Mouse (Mus musculus) CH12.LX (cell line): Measurements from ENCODE around the gene Mgat4d. TPM values are rescaled to one million over a fixed set of nuclear protein-coding genes. Genes with fewer than 3 reads are reported as not detected.
"Not testable (repeated sequence)": the region's sequence is repeated elsewhere in the genome, so short reads cannot be mapped to it uniquely, and the experiment has no call there.

ENCODE experiments used
- DNase-seq: peaks from one replicate; pipeline ENCODE4 v3.0.0-alpha.2; 2013; ENCODE audit errors: extremely low read depth
- H3K27ac ChIP-seq: 2 replicates; pipeline ENCODE4 v1.5.1; 2012; ENCODE audit warnings: low read depth, mild to moderate bottlenecking, control low read depth, moderate library complexity; ENCODE audit not compliant: insufficient read depth
- H3K27me3 ChIP-seq: replicated peaks from 2 replicates; pipeline ENCODE3; 2012; ENCODE audit warnings: inconsistent platforms
- H3K36me3 ChIP-seq, 2 experiments: replicated peaks in 1 of 2; 2 replicates each; pipeline versions ENCODE3 to v1.6.1; 2012; ENCODE audit warnings: inconsistent platforms in 1 of 2, low read length in 1 of 2, mild to moderate bottlenecking in 1 of 2, mixed read lengths in 1 of 2, moderate library complexity in 1 of 2; ENCODE audit not compliant: control insufficient read depth in 1 of 2, insufficient read depth in 1 of 2
- H3K4me1 ChIP-seq, 2 experiments: 2 replicates each; pipeline ENCODE4 v1.6.1; 2012; ENCODE audit warnings: inconsistent platforms in 1 of 2, moderate library complexity in 1 of 2; ENCODE audit not compliant: insufficient read depth in 2 of 2, control insufficient read depth in 1 of 2
- H3K4me2 ChIP-seq: 2 replicates; pipeline ENCODE4 v1.6.1; 2012; ENCODE audit warnings: low read depth, mild to moderate bottlenecking, control low read depth; ENCODE audit not compliant: poor library complexity, insufficient read depth, severe bottlenecking
- H3K4me3 ChIP-seq, 3 experiments: fragments of 150-350 bp in 1 of 3; sonication (generic) in 1 of 3; replicated peaks in 1 of 3; 2 replicates each; pipeline versions ENCODE3 to v1.5.1; 2011 to 2012; ENCODE audit warnings: low read depth in 2 of 3, low read length in 2 of 3, mild to moderate bottlenecking in 2 of 3, moderate library complexity in 2 of 3, control low read depth in 1 of 3, improper control_type of control experiment in 1 of 3, inconsistent platforms in 1 of 3, mixed read lengths in 1 of 3; ENCODE audit not compliant: poor library complexity in 1 of 3
- H3K79me2 ChIP-seq: replicated peaks from 2 replicates; pipeline ENCODE4 v1.6.1; 2012; ENCODE audit warnings: mild to moderate bottlenecking, moderate library complexity; ENCODE audit not compliant: control insufficient read depth, poor library complexity, insufficient read depth, severe bottlenecking; ENCODE audit errors: extremely low read depth
- H3K9ac ChIP-seq: 2 replicates; pipeline ENCODE4 v1.6.1; 2012; ENCODE audit warnings: low read depth, mild to moderate bottlenecking, control low read depth, moderate library complexity; ENCODE audit not compliant: insufficient read depth
- H3K9me3 ChIP-seq: replicated peaks from 2 replicates; pipeline ENCODE3; 2012; ENCODE audit warnings: low read length, inconsistent platforms, mixed read lengths
- CTCF ChIP-seq, 2 experiments: IDR thresholded peaks in 1 of 2; conservative IDR thresholded peaks in 1 of 2; 2 replicates each; pipeline ENCODE4 v1.5.1; 2011 to 2012; ENCODE audit warnings: low read depth in 2 of 2, low read length in 2 of 2, improper control_type of control experiment in 1 of 2, inconsistent platforms in 1 of 2, mild to moderate bottlenecking in 1 of 2, moderate library complexity in 1 of 2
- E2F4 ChIP-seq: IDR thresholded peaks from 2 replicates; pipeline ENCODE4 v1.6.1; 2011; ENCODE audit warnings: low read depth, low read length, improper control_type of control experiment; ENCODE audit not compliant: insufficient replicate concordance
- HCFC1 ChIP-seq: IDR thresholded peaks from 2 replicates; pipeline ENCODE4 v1.6.1; 2012; ENCODE audit warnings: low read depth, mild to moderate bottlenecking, inconsistent platforms, low read length, improper control_type of control experiment
- IRF4 ChIP-seq: IDR thresholded peaks from 2 replicates; pipeline ENCODE4 v1.6.1; 2014; ENCODE audit warnings: low read depth, mild to moderate bottlenecking, inconsistent platforms, low read length, improper control_type of control experiment
- MAFK ChIP-seq: IDR thresholded peaks from 2 replicates; pipeline ENCODE4 v1.6.1; 2011; ENCODE audit warnings: low read length, improper control_type of control experiment; ENCODE audit not compliant: insufficient replicate concordance
- MAX ChIP-seq: IDR thresholded peaks from 2 replicates; pipeline ENCODE4 v1.6.1; 2011; ENCODE audit warnings: low read length, improper control_type of control experiment
- MXI1 ChIP-seq: IDR thresholded peaks from 2 replicates; pipeline ENCODE4 v1.6.1; 2011; ENCODE audit warnings: mild to moderate bottlenecking, low read depth, low read length, improper control_type of control experiment
- MYC ChIP-seq: IDR thresholded peaks from 2 replicates; pipeline ENCODE4 v1.6.1; 2011; ENCODE audit warnings: low read depth, mild to moderate bottlenecking, improper control_type of control experiment, low read length
- NELFE ChIP-seq: IDR thresholded peaks from 2 replicates; pipeline ENCODE4 v1.6.1; 2011; ENCODE audit warnings: low read depth, low read length, improper control_type of control experiment
- NRF1 ChIP-seq: IDR thresholded peaks from 2 replicates; pipeline ENCODE4 v1.6.1; 2014; ENCODE audit warnings: low read depth, mild to moderate bottlenecking, inconsistent platforms, low read length, improper control_type of control experiment, moderate library complexity
- PAX5 ChIP-seq: IDR thresholded peaks from 2 replicates; pipeline ENCODE4 v1.6.1; 2012; ENCODE audit warnings: low read length, inconsistent platforms, mixed read lengths
- RCOR1 ChIP-seq: conservative IDR thresholded peaks from 2 replicates; pipeline ENCODE4 v1.6.1; 2012; ENCODE audit warnings: low read depth, mild to moderate bottlenecking, inconsistent platforms, low read length, improper control_type of control experiment
- SMC3 ChIP-seq: IDR thresholded peaks from 2 replicates; pipeline ENCODE4 v1.6.1; 2011; ENCODE audit warnings: low read depth, low read length, improper control_type of control experiment
- TBP ChIP-seq: conservative IDR thresholded peaks from 2 replicates; pipeline ENCODE4 v1.6.1; 2011; ENCODE audit warnings: low read depth, low read length, improper control_type of control experiment
- TCF12 ChIP-seq: IDR thresholded peaks from 2 replicates; pipeline ENCODE4 v1.6.1; 2014; ENCODE audit warnings: low read depth, mild to moderate bottlenecking, inconsistent platforms, low read length, improper control_type of control experiment
- USF1 ChIP-seq: IDR thresholded peaks from 2 replicates; pipeline ENCODE4 v1.6.1; 2014; ENCODE audit warnings: low read depth, mild to moderate bottlenecking, inconsistent platforms, low read length, improper control_type of control experiment
- USF2 ChIP-seq: conservative IDR thresholded peaks from 2 replicates; pipeline ENCODE4 v1.6.1; 2011; ENCODE audit warnings: low read depth, low read length, improper control_type of control experiment
- ZC3H11A ChIP-seq: IDR thresholded peaks from 2 replicates; pipeline ENCODE4 v1.6.1; 2012; ENCODE audit warnings: low read depth, mild to moderate bottlenecking, inconsistent platforms, low read length, improper control_type of control experiment
- ZKSCAN1 ChIP-seq: IDR thresholded peaks from 2 replicates; pipeline ENCODE4 v1.6.1; 2012; ENCODE audit warnings: low read depth, inconsistent platforms, low read length, improper control_type of control experiment, borderline replicate concordance
- dilution Hi-C: fragments of 300-500 bp; cut with MboI; formaldehyde crosslinking; loops from 2 replicates; pipeline ENCODE4 v1.14.3; 2020; ENCODE audit warnings: low sequenced_read_pairs; ENCODE audit not compliant: extremely low pct_unique_long_range_greater_than_20kb, extremely low pct_ligation_motif_present
- in situ Hi-C: fragments of 300-500 bp; cut with MboI; formaldehyde crosslinking; loops from 3 replicates; pipeline ENCODE4 v1.14.3; 2019; ENCODE audit warnings: low sequenced_read_pairs, low pct_ligation_motif_present, low pct_unique_long_range_greater_than_20kb, mixed read lengths
- polyA plus RNA-seq: library from polyadenylated mRNA; unstranded; fragments of >175 nt; gene quantifications from 2 replicates; pipeline ENCODE4 v1.2.1, GENCODE M21; 2012; ENCODE audit warnings: low read depth; ENCODE audit not compliant: insufficient read length
- total RNA-seq, 2 experiments: library from RNA; depleted of rRNA; stranded (reverse); fragments of 300-350 nt in 1 of 2; fragments of >200 nt in 1 of 2; gene quantifications; 2 replicates each; pipeline ENCODE4 v1.2.3; 2012 to 2014

Mgat4d gene
- total and polyA plus RNA-seq, 3 experiments: 0.17 TPM; not detected in 2

- Histone ChIP-seq H3K4me3 (no peak overlapping the region), H3K27ac (no peak overlapping the region), H3K9ac (no peak overlapping the region), H3K36me3 (peaks cover 0 to 7% of the 10 kb centered on the region in 2 experiments), H3K9me3 (no peaks in the 10 kb centered on the region), H3K4me1 (no peaks in the 10 kb centered on the region), H3K79me2 (no peaks in the 10 kb centered on the region), H3K27me3 (no peaks in the 10 kb centered on the region), H3K4me2 (no peak overlapping the region)
- dilution Hi-C loops: no loop called here
- DNase-seq: no peak
- in situ Hi-C loops: no loop called here
- TF ChIP-seq ZC3H11A: no peak
- TF ChIP-seq IRF4: no peak
Measured at GRCm38 (mm10) chr8:83309836-83310235, 38.4 kb upstream of the Mgat4d start.

GRCm38 (mm10) chr8:83315084-83315483, 33.2 kb upstream of the Mgat4d start:
- in situ Hi-C loops, dilution Hi-C loops: not testable (repeated sequence)
- H3K36me3 ChIP-seq: peaks cover 18 to 43% of the 10 kb centered on the region in 2 experiments

GRCm38 (mm10) chr8:83315691-83316090, 32.6 kb upstream of the Mgat4d start:
- Histone ChIP-seq H3K27me3 (no peaks in the 10 kb centered on the region), H3K4me3 (no peak overlapping the region), H3K27ac (no peak overlapping the region), H3K4me2 (no peak overlapping the region), H3K79me2 (no peaks in the 10 kb centered on the region), H3K4me1 (no peaks in the 10 kb centered on the region), H3K36me3 (peaks cover 22 to 47% of the 10 kb centered on the region in 2 experiments), H3K9me3 (no peaks in the 10 kb centered on the region), H3K9ac (no peak overlapping the region)
- dilution Hi-C loops: no loop called here
- in situ Hi-C loops: no loop called here
- no peak for DNase-seq
- TF ChIP-seq TCF12: no peak
- no peak for TF ChIP-seq RCOR1
- TF ChIP-seq MYC: no peak
- no peak for TF ChIP-seq TBP
- TF ChIP-seq HCFC1: no peak
- no peak for TF ChIP-seq E2F4
- no peak for TF ChIP-seq MAFK
- no peak for TF ChIP-seq SMC3
- no peak for TF ChIP-seq PAX5
- no peak for TF ChIP-seq CTCF (conservative IDR thresholded peaks at IDR 0.05 in 1 of 2, IDR thresholded peaks at IDR 0.05 in 1 of 2; ENCODE audit: low read depth in 2 of 2, low read length in 2 of 2)
- TF ChIP-seq ZKSCAN1: no peak
- no peak for TF ChIP-seq USF1
- no peak for TF ChIP-seq NRF1
- no peak for TF ChIP-seq ZC3H11A
- TF ChIP-seq MAX: no peak
- no peak for TF ChIP-seq NELFE
- TF ChIP-seq USF2: no peak
- TF ChIP-seq MXI1: no peak

More at GRCm38 (mm10) chr8:83315084-83315483, 33.2 kb upstream of the Mgat4d start:
- not testable (repeated sequence) for DNase-seq, H3K9ac ChIP-seq, H3K4me1 ChIP-seq, H3K4me2 ChIP-seq, H3K27me3 ChIP-seq, H3K9me3 ChIP-seq, H3K27ac ChIP-seq, H3K79me2 ChIP-seq, H3K4me3 ChIP-seq
